Mouse (Mus musculus) heart, postnatal 0 days (tissue): ENCODE measurements around the gene Sox12. TPM values are rescaled to one million over a fixed set of nuclear protein-coding genes. Genes with fewer than 3 reads are reported as not detected.
"Not testable (repeated sequence)": the region's sequence is repeated elsewhere in the genome, so short reads cannot be mapped to it uniquely, and the experiment has no call there.

Experiments
- ATAC-seq: fragments of 200-750 bp; cut with Nextera tagmentation; 2 replicates; pipeline ENCODE4 v1.8.0; 2017; ENCODE audit warnings: low read depth, moderate number of reproducible peaks, moderate library complexity; ENCODE audit not compliant: insufficient read depth
- DNase-seq: peaks from one replicate; pipeline ENCODE4 v3.0.0-alpha.2; 2016; ENCODE audit warnings: low spot score
- H3K27ac ChIP-seq: fragments of 300-500 bp; sonication (generic); 2 replicates; pipeline ENCODE4 v1.5.1; 2014; ENCODE audit warnings: low read depth, mild to moderate bottlenecking
- H3K27me3 ChIP-seq: fragments of 300-500 bp; sonication (generic); 2 replicates; pipeline ENCODE4 v1.6.1; 2014; ENCODE audit warnings: low read length, mixed read lengths; ENCODE audit not compliant: control insufficient read depth, insufficient read depth
- H3K36me3 ChIP-seq: fragments of 300-500 bp; sonication (generic); replicated peaks from 2 replicates; pipeline ENCODE4 v1.6.1; 2014; ENCODE audit warnings: low read length, mixed read lengths; ENCODE audit not compliant: control insufficient read depth, insufficient read depth
- H3K4me1 ChIP-seq: fragments of 300-500 bp; sonication (generic); 2 replicates; pipeline ENCODE4 v1.6.1; 2014; ENCODE audit warnings: antibody characterized with exemption; ENCODE audit not compliant: control insufficient read depth, insufficient read depth
- H3K4me2 ChIP-seq: fragments of 300-500 bp; sonication (generic); 2 replicates; pipeline ENCODE4 v1.6.1; 2014; ENCODE audit warnings: low read depth, mild to moderate bottlenecking, low read length, moderate library complexity
- H3K4me3 ChIP-seq: fragments of 300-500 bp; sonication (generic); 2 replicates; pipeline ENCODE4 v1.5.1; 2014; ENCODE audit warnings: low read depth, low read length
- H3K9ac ChIP-seq: fragments of 300-500 bp; sonication (generic); replicated peaks from 2 replicates; pipeline ENCODE4 v1.6.1; 2014; ENCODE audit warnings: low read depth, low read length, mixed read lengths
- H3K9me3 ChIP-seq: fragments of 300-500 bp; sonication (generic); replicated peaks from 2 replicates; pipeline ENCODE4 v1.6.1; 2016; ENCODE audit warnings: low read length; ENCODE audit not compliant: control insufficient read depth
- CTCF ChIP-seq: IDR thresholded peaks from 2 replicates; pipeline ENCODE4 v1.5.1; 2016; ENCODE audit warnings: antibody characterized with exemption, control low read depth, low read depth
- EP300 ChIP-seq: IDR thresholded peaks from 2 replicates; pipeline ENCODE4 v1.6.1; 2016; ENCODE audit warnings: antibody characterized with exemption, low read depth
- WGBS: fragments of 180-500 bp; shearing (Covaris S2); extraction: QIAGEN DNeasy Blood & Tissue Kit; methylation state at CpG from one replicate; pipeline ENCODE4 v1.1.7; 2014; 5-methylcytosine and 5-hydroxymethylcytosine counted together
- polyA plus RNA-seq: library from polyadenylated mRNA; unstranded; fragments of >200 nt; fragmentation: Nextera tagmentation; extraction: Ambion mirVana; gene quantifications from 2 replicates; pipeline ENCODE4 v1.2.1, GENCODE M21; 2015
- total RNA-seq: library from RNA; depleted of rRNA; stranded (reverse); fragments of >200 nt; gene quantifications from 2 replicates; pipeline ENCODE4 v1.2.3, GENCODE M21; 2014; ENCODE audit warnings: low replicate concordance

The Sox12 gene
- total and polyA plus RNA-seq, 2 experiments from 2014 or later = 5.5 to 19.9 TPM

- 0 out of 2 replicates have a peak, but pooled peaks cover 10% of the 10 kb centered on the region for H3K4me1 ChIP-seq
- H3K9me3 ChIP-seq = no peaks in the 10 kb centered on the region
- H3K27ac ChIP-seq = no peak overlapping the region
- WGBS = 84% methylated on average over 2 of the region's 2 CpGs
- H3K4me2 ChIP-seq = no peak overlapping the region
- TF ChIP-seq EP300 (no peak), CTCF (no peak)
- no peaks in the 10 kb centered on the region for H3K36me3 ChIP-seq
- no peak overlapping the region for H3K4me3 ChIP-seq
- no peak overlapping the region for H3K9ac ChIP-seq
- DNase-seq (no peak), ATAC-seq (no peak)
- H3K27me3 ChIP-seq = no peaks in the 10 kb centered on the region
Measured at GRCm38 (mm10) chr2:152439833-152440232, 42.0 kb upstream of the Sox12 start.

GRCm38 (mm10) chr2:152438963-152439362 is 41.1 kb upstream of the Sox12 start:
- Histone ChIP-seq H3K9ac (no peak overlapping the region), H3K9me3 (no peaks in the 10 kb centered on the region), H3K4me3 (no peak overlapping the region), H3K4me1 (0 out of 2 replicates have a peak, but pooled peaks cover 10% of the 10 kb centered on the region), H3K4me2 (no peak overlapping the region), H3K36me3 (no peaks in the 10 kb centered on the region), H3K27me3 (no peaks in the 10 kb centered on the region), H3K27ac (no peak overlapping the region)
- no peak for ATAC-seq
- no peak for DNase-seq
- 70% methylated on average over 1 of the region's 1 CpGs for WGBS
- peak; percentile 44 for TF ChIP-seq CTCF
- no peak for TF ChIP-seq EP300

- Histone ChIP-seq H3K4me3 (peak overlapping the region; percentile 8; the same call in 1 of the 2 replicates), H3K4me2 (peak overlapping the region; percentile 53), H3K9ac (no peak overlapping the region), H3K4me1 (0 out of 2 replicates have a peak, but pooled peaks cover 10% of the 10 kb centered on the region), H3K27ac (peak overlapping the region; percentile 98), H3K36me3 (no peaks in the 10 kb centered on the region), H3K27me3 (no peaks in the 10 kb centered on the region), H3K9me3 (no peaks in the 10 kb centered on the region)
- peak; percentile 84 for DNase-seq
- peak; percentile 80 for ATAC-seq
- TF ChIP-seq EP300 (peak; percentile 68; the same call in 1 of the 2 replicates), CTCF (peak; percentile 95)
- WGBS = 2% methylated on average over 23 of the region's 23 CpGs
Measured at GRCm38 (mm10) chr2:152436983-152437860, 39.4 kb upstream of the Sox12 start.

- H3K27ac ChIP-seq = peak overlapping the region; percentile 98
- no peaks in the 10 kb centered on the region for H3K9me3 ChIP-seq
- peak; percentile 87 for ATAC-seq
- no peak overlapping the region for H3K4me3 ChIP-seq
- peak overlapping the region; percentile 19; the same call in 1 of the 2 replicates for H3K4me2 ChIP-seq
- H3K36me3 ChIP-seq = no peaks in the 10 kb centered on the region
- DNase-seq = peak; percentile 85
- 0 out of 2 replicates have a peak, but pooled peaks cover 10% of the 10 kb centered on the region for H3K4me1 ChIP-seq
- TF ChIP-seq CTCF = no peak
- TF ChIP-seq EP300 = no peak
- no peak overlapping the region; the same call in 1 of the 2 replicates for H3K9ac ChIP-seq
- H3K27me3 ChIP-seq = no peaks in the 10 kb centered on the region
- whole genome bisulfite sequencing = 30% methylated on average over 7 of the region's 7 CpGs
Measured at GRCm38 (mm10) chr2:152436405-152436901, 38.6 kb upstream of the Sox12 start.

- not testable (repeated sequence) for H3K27ac ChIP-seq, H3K9ac ChIP-seq, H3K27me3 ChIP-seq, H3K9me3 ChIP-seq, H3K4me3 ChIP-seq, DNase-seq, H3K4me2 ChIP-seq, H3K36me3 ChIP-seq, ATAC-seq, H3K4me1 ChIP-seq
- 85% methylated on average over 2 of the region's 2 CpGs for WGBS
Measured at GRCm38 (mm10) chr2:152428481-152428880, 30.6 kb upstream of the Sox12 start.
